Mouse (Mus musculus): ENCODE data around the gene Bcar3. TPM values are rescaled to one million over a fixed set of nuclear protein-coding genes. Genes with fewer than 3 reads are reported as not detected.
"Not testable (repeated sequence)": the region's sequence is repeated elsewhere in the genome, so short reads cannot be mapped to it uniquely, and the experiment has no call there.

Gene Bcar3
- 10 to 100 TPM; 14.5 to 17.0 TPM for total RNA-seq (2021)

GRCm38 (mm10) chr3:122293954-122294850 is at the start of gene Bcar3:
Bcar3 (plus strand) TSS chr3:122294136.
- DNase-seq (ENCODE audit: low spot score in 2 of 2): peak; percentile 90 to 92
- intact Hi-C loops (cut with DNase I): loop anchor here (2.0 to 10.0 kb wide), 3 partner anchors 325 to 1093 kb away; partner anchors contain the start of genes Fnbp1l and Mettl14

DNA sequence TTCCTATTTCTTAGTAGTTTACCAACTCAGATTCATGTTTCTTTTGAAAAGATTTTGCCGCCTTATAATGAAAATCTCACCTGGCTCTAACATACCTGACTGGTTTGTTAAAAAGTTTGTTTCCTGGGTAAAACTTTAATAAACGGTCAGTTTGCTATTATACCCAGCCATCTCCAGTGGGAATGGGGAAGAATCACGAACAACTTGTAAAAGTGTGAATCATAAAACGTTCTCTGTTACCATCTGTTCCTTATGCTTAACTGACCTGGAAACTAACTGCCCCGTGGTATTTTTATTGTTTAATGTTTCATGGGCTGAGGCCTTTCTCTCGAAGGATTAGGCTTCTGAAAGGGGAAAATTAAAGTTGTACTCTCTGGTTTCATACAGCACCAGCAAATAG is 49.2 kb upstream of the Bcar3 start:
- intact Hi-C loops (cut with DNase I): loop anchor here (5.0 to 10.0 kb wide), 2 partner anchors 52 to 360 kb away; no protein-coding TSS in a partner anchor
- DNase-seq (ENCODE audit: low spot score in 2 of 2): no peak

GRCm38 (mm10) chr3:122245215-122245877 is 48.6 kb upstream of the Bcar3 start, which contains the start of gene Gclm:
Gclm (plus strand) TSS chr3:122245557.
- intact Hi-C loops (cut with DNase I): loop anchor here (5.0 to 10.0 kb wide), 2 partner anchors 53 to 361 kb away; no protein-coding TSS in a partner anchor
- peak; percentile 92 to 95 for DNase-seq (ENCODE audit: low spot score in 2 of 2)

GRCm38 (mm10) chr3:122245878-122246332 is 48.0 kb upstream of the Bcar3 start:
- intact Hi-C loops (cut with DNase I): loop anchor here (5.0 to 10.0 kb wide), 2 partner anchors 54 to 361 kb away; no protein-coding TSS in a partner anchor
- peak in 1 of 2 experiments; percentile 76 for DNase-seq (ENCODE audit: low spot score in 2 of 2)

GRCm38 (mm10) chr3:122246406-122246805 is 47.5 kb upstream of the Bcar3 start:
- intact Hi-C loops (cut with DNase I): loop anchor here (5.0 to 10.0 kb wide), 2 partner anchors 54 to 362 kb away; no protein-coding TSS in a partner anchor
- DNase-seq (ENCODE audit: low spot score in 2 of 2): no peak

- intact Hi-C loops (cut with DNase I): loop anchor here (5.0 to 10.0 kb wide), 2 partner anchors 55 to 362 kb away; no protein-coding TSS in a partner anchor
- DNase-seq (ENCODE audit: low spot score in 2 of 2): no peak
Measured at GRCm38 (mm10) chr3:122246986-122247767, 46.8 kb upstream of the Bcar3 start.

- intact Hi-C loops (cut with DNase I): loop anchor here (5.0 to 10.0 kb wide), 2 partner anchors 55 to 363 kb away; no protein-coding TSS in a partner anchor
- DNase-seq (ENCODE audit: low spot score in 2 of 2): no peak
Measured at GRCm38 (mm10) chr3:122247768-122248100, 46.2 kb upstream of the Bcar3 start.

DNA sequence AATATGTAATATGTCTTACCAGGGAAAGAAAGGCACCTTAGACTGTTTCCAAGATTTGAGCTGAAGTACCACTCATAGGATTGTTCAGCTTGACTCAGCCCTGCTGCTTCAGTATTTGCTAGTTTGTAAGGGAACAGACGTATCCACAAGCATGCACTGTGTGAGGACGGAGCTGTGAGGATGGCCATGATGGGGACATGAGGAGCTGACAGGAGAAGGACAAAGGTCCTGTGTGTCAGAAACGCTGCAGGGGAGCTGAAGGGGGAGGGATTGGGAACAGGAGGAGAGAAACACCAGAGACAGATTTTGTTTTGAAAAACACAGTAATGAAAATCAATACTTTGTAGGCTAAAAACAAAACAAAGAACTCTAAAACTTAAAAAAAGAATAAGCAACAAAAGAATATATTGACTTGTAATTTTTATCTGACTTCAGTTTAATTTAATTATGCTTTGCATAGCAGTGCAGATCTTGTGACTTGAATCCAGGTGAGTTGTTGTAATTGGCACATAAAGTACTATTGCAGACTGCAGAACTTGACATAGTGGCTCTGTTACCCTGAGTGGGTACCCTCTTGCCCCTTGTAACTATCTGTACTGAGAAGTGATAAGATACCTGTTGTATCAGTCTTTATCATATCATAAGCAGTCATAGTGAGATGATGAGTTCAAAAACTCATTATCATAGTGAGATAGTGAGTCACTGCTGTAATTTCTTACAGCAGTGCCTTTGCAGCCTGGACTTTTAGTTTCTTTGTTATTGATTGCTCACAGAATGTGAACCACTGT is 41.3 kb upstream of the Bcar3 start:
- DNase-seq (ENCODE audit: low spot score in 2 of 2): no peak
- intact Hi-C loops (cut with DNase I): no loop called here

GRCm38 (mm10) chr3:122254050-122254449 is 39.9 kb upstream of the Bcar3 start:
- intact Hi-C loops (cut with DNase I); DNase-seq (ENCODE audit: low spot score in 2 of 2): not testable (repeated sequence)

DNA sequence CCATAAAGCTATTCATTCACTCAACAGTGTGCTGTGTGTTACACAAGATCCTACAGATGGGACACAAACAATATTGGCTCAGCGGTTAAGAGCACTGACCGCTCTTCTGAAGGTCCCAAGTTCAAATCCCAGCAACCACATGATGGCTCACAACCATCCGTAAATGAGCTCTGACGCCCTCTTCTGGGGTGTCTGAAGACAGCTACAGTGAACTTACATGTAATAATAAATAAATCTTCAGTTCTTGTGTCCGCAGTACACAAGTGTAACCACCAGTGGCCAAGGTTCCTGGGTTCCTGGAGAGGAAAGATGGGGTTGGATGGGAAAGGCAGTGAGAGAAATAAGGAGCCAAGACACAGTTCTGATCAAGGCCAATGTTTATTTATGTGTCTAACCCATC is 23.9 kb upstream of the Bcar3 start:
- DNase-seq (ENCODE audit: low spot score in 2 of 2): no peak

GRCm38 (mm10) chr3:122272565-122272964 is 21.4 kb upstream of the Bcar3 start:
- DNase-seq (ENCODE audit: low spot score in 2 of 2); intact Hi-C loops (cut with DNase I): not testable (repeated sequence)

More for the DNA sequence above, 23.9 kb upstream of the Bcar3 start:
- intact Hi-C loops (cut with DNase I): no loop called here

GRCm38 (mm10) chr3:122273407-122274240 is 20.3 kb upstream of the Bcar3 start:
- intact Hi-C loops (cut with DNase I): no loop called here
- DNase-seq (ENCODE audit: low spot score in 2 of 2): no peak

GRCm38 (mm10) chr3:122274241-122275024 is 19.5 kb upstream of the Bcar3 start, which contains the start of gene Dnttip2:
Dnttip2 (plus strand) TSS chr3:122274388.
- intact Hi-C loops (cut with DNase I): no loop called here
- DNase-seq (ENCODE audit: low spot score in 2 of 2): peak; percentile 91 to 92

DNA sequence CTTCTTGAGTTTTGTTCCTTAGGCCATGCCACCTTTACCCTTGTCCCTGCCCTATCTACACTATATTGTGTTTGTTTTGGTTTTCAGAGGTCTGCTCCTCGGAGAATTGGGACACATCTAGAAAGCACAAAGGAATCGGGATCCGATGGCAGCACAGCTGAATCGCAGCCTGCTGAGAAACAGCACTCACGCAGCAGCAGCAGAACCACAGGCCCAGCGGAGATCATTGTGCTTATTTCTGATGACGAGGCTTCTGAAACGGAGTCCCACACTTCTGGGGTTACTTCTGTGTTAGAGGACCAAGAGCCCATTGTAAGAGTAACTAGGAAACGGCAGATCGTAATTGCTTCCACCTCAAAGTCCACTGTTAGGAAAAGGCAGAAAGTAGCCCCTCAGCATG is 18.8 kb upstream of the Bcar3 start:
- no peak for DNase-seq (ENCODE audit: low spot score in 2 of 2)
- intact Hi-C loops (cut with DNase I): no loop called here

DNA sequence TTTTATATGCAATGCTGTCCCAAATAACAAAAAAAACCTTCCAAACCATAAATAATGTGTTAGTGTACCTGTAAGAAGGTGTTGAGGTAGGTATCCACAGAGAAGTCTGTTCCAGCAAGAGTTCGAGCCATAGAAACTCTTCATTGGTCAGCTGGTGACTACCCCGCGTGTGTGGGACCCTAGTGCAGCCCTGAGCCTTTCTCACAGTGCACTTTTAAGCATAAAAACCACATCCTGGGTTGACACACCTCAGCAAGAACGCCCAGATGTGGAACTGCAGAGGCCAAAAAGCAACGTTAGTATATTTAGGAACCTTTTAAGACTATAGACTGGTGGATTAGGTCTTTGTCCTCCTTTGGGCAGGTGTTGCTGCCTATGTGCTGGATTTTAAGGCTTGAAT is 6.7 kb upstream of the Bcar3 start:
- intact Hi-C loops (cut with DNase I): no loop called here
- no peak for DNase-seq (ENCODE audit: low spot score in 2 of 2)

DNA sequence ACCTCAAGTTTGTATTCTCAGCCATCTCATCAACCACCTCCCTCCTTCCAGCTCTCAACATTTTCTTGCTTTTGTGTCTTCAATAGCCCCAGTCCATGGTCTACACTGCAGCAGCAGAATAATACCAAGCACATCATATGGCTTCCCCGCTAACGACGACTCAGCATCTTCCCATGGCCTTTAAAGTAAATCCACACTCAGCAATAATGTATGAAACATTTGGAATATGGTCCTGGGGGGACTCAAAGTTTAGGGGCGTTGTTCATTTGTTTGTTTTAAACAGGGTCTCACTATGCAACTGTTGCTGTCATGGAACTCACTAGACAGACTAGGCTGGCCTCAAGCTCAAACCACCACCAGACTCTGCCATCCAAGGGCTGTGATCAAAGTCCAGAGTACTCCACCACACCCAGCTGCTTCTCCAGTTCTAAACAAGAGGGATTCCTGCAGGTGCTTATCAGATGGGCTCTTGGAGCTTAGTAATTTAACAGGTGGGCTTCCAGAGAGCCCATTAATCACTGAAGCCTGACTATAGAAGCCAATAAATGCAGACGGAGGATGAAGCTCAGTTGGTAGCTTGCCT is 5.2 kb upstream of the Bcar3 start:
- intact Hi-C loops (cut with DNase I): no loop called here

More for the DNA sequence above, 5.2 kb upstream of the Bcar3 start:
- DNase-seq (ENCODE audit: low spot score in 2 of 2): no peak
